Mouse (Mus musculus) spleen, adult 2 months (tissue): ENCODE data around the gene Hsf2bp.

Experiments
- CTCF ChIP-seq: fragments of 200-500 bp; IDR thresholded peaks from 2 replicates; pipeline ENCODE4 v1.5.1; 2011; ENCODE audit warnings: mild to moderate bottlenecking, inconsistent platforms; ENCODE audit not compliant: insufficient read depth, insufficient read length, insufficient replicate concordance; ENCODE audit errors: extremely low read depth
- POLR2A ChIP-seq: fragments of 200-500 bp; IDR thresholded peaks from 2 replicates; pipeline ENCODE4 v1.6.1; 2011; ENCODE audit warnings: low read depth, low read length, inconsistent platforms

DNA sequence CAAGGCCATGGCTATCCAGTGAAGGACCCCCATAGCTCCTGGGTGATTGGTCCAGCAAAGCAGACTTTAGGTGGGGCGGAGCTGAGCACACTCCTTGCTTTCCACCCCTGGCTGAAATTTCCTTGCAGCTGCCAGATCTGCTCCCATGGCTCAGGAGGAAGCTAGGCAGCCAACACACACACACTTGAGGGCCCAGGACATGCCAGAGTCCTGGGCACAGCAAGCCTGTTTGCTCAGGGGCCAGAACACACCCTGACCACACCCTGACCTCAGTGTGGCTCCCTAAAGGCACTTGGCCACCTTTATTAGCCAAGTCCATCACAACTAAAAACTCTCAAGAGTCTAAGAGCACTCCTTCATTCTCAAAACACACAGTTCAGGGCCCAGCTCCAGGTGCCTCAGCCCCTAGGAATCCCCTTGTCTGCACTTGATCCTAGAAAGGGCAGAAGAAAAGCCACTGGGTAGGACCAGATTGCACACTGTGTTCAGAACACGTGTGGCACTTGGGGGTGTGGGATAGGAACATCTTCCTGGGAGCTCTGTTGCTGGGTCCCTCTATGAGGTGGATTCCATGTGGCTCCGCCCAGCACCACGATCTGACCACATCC, 138.9 kb downstream of the Hsf2bp start:
- no peak for TF ChIP-seq POLR2A
- TF ChIP-seq CTCF = no peak
